Mouse (Mus musculus): ENCODE measurements around the gene Poc1b. TPM values are rescaled to one million over a fixed set of nuclear protein-coding genes. Genes with fewer than 3 reads are reported as not detected.

The Poc1b gene
- 10 to 100 TPM in 1 of 2 experiments, 1 to 10 TPM in 1; 8.6 to 11.2 TPM for total RNA-seq (2021)

- DNase-seq, result peak; percentile 88
Measured at GRCm38 (mm10) chr10:99106703-99107631, at the start of gene Poc1b. TSS of gene Poc1b (plus strand) at chr10:99107036.

- no peak for DNase-seq
Measured at GRCm38 (mm10) chr10:99060588-99060987, 46.2 kb upstream of the Poc1b start.

- DNase-seq, result no peak
Measured at GRCm38 (mm10) chr10:99061418-99061817, 45.4 kb upstream of the Poc1b start.

GRCm38 (mm10) chr10:99062546-99062945 is 44.3 kb upstream of the Poc1b start:
- DNase-seq, result no peak

GRCm38 (mm10) chr10:99076113-99076895 is 30.5 kb upstream of the Poc1b start:
- DNase-seq, result no peak

- DNase-seq, result no peak
Measured at GRCm38 (mm10) chr10:99078621-99079020, 28.2 kb upstream of the Poc1b start.

- no peak for DNase-seq
Measured at GRCm38 (mm10) chr10:99081569-99081990, 25.3 kb upstream of the Poc1b start.

GRCm38 (mm10) chr10:99083431-99084003 is 23.3 kb upstream of the Poc1b start:
- DNase-seq, result peak; percentile 72

- DNase-seq, result peak; percentile 91
Measured at GRCm38 (mm10) chr10:99084397-99085239, 22.2 kb upstream of the Poc1b start.

- DNase-seq, result no peak
Measured at GRCm38 (mm10) chr10:99085240-99085587, 21.6 kb upstream of the Poc1b start.

- DNase-seq, result no peak
Measured at GRCm38 (mm10) chr10:99086029-99086428, 20.8 kb upstream of the Poc1b start.

- no peak for DNase-seq
Measured at GRCm38 (mm10) chr10:99089906-99090305, 16.9 kb upstream of the Poc1b start.

GRCm38 (mm10) chr10:99093364-99093763 is 13.5 kb upstream of the Poc1b start:
- no peak for DNase-seq

GRCm38 (mm10) chr10:99095114-99095513 is 11.7 kb upstream of the Poc1b start:
- no peak for DNase-seq

- DNase-seq, result peak; percentile 49
Measured at GRCm38 (mm10) chr10:99097374-99097773, 9.5 kb upstream of the Poc1b start.

- DNase-seq, result no peak
Measured at GRCm38 (mm10) chr10:99105522-99105921, 1.3 kb upstream of the Poc1b start.

- no peak for DNase-seq
Measured at GRCm38 (mm10) chr10:99106311-99106702, 529 bp upstream of the Poc1b start.

GRCm38 (mm10) chr10:99107964-99108363 is 1.1 kb downstream of the Poc1b start, which contains the start of gene Galnt4:
TSS of gene Galnt4 (plus strand) at chr10:99108159.
- peak; percentile 85 for DNase-seq

- no peak for DNase-seq
Measured at GRCm38 (mm10) chr10:99108431-99108982, 1.7 kb downstream of the Poc1b start.

GRCm38 (mm10) chr10:99113533-99113932 is 6.7 kb downstream of the Poc1b start:
- no peak for DNase-seq

- DNase-seq, result no peak
Measured at GRCm38 (mm10) chr10:99114295-99114694, 7.5 kb downstream of the Poc1b start.

All from heart, postnatal 4 days (tissue).